Mouse (Mus musculus): Measurements from ENCODE around the gene Ccdc144b. TPM values are rescaled to one million over a fixed set of nuclear protein-coding genes. Genes with fewer than 3 reads are reported as not detected.

Ccdc144b gene
- polyA plus RNA-seq, 1 experiment from 2014 or later: not detected

DNA sequence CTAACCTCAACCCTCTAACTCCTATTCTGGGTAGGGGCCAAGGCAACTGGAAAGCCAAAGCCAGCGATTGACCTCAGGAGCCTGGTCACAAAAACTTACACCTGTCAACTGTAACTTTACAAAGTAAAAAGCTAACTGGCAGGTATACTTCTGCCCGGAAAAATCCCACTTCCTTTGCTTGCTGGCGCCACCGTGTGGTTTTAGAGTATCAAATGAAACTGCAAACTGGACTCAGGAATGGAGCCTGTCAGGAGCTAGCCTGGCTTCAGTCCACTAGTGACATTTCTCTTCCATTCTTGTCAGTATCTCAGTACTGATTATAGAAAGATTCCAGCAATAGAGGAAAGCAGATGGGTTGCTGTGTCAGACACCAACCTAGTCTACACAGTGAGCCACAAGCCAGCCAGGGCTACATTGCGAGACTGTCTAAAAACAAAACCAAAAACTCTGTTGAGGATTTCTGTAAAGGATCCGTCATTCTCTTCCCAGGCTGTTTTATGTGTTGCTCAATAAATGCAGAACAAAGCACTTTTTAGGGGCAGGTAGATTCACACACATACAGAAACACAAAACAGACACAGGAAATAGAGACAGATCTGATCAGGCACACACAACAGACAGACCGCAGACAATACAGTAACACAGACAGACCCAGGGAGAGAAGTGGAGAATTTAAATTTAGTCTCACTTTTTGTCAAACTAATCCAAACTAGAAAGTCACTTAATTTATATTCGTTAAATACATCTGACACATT is 6.9 kb upstream of the Ccdc144b start:
- H3K4me1 ChIP-seq (ENCODE audit: control insufficient read depth, low read depth, low read length): no peaks in the 10 kb centered on the region
- H3K27me3 ChIP-seq (ENCODE audit: control insufficient read depth, insufficient read depth, low read depth, low read length): peaks cover 2% of the 10 kb centered on the region; the same call in 1 of the 2 replicates
- 24% methylated on average over 8 of the region's 8 CpGs for WGBS (ENCODE audit: insufficient replicate concordance)
- no peak overlapping the region for H3K27ac ChIP-seq (ENCODE audit: low read length)
- H3K4me3 ChIP-seq (ENCODE audit: low read depth, low read length): no peak overlapping the region
- H3K36me3 ChIP-seq (ENCODE audit: control insufficient read depth, insufficient read depth): no peaks in the 10 kb centered on the region
- no peak overlapping the region for H3K9ac ChIP-seq (ENCODE audit: low read depth, low read length)
- ATAC-seq (ENCODE audit: low read depth): no peak
- 0 out of 2 replicates have a peak overlapping the region, but pooled peaks have one; percentile 3 for H3K4me2 ChIP-seq (ENCODE audit: low read depth, low read length)
- H3K9me3 ChIP-seq (replicated peaks; ENCODE audit: control insufficient read depth, low read length): no peaks in the 10 kb centered on the region

DNA sequence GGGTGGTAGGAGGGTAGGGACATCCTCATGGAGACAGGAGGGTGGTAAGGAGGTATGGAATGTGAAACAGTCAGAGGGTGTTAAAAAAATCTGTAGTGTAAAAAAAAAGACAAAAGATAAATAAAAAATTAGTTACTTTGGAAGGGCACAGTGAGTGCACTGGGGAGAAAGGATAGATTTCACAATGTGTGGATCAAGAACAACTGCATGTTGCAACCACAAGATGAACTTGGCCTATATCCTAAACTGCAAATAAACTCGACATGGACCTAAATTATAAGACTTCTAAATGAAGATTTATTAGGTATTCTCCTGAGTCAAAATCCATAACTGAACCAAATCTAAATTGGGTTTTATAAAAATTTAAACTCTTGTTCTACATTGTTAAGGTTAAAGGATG is 4.2 kb downstream of the Ccdc144b start:
- ATAC-seq (ENCODE audit: low read depth): no peak
- Histone ChIP-seq H3K4me2 (ENCODE audit: low read depth, low read length) (no peak overlapping the region), H3K27ac (ENCODE audit: low read length) (no peak overlapping the region), H3K4me1 (ENCODE audit: control insufficient read depth, low read depth, low read length) (no peaks in the 10 kb centered on the region), H3K36me3 (ENCODE audit: control insufficient read depth, insufficient read depth) (no peaks in the 10 kb centered on the region), H3K4me3 (ENCODE audit: low read depth, low read length) (no peak overlapping the region), H3K9ac (ENCODE audit: low read depth, low read length) (no peak overlapping the region), H3K9me3 (replicated peaks; ENCODE audit: control insufficient read depth, low read length) (no peaks in the 10 kb centered on the region), H3K27me3 (ENCODE audit: control insufficient read depth, insufficient read depth, low read depth, low read length) (no peaks in the 10 kb centered on the region)
- 45% methylated on average over 1 of the region's 1 CpGs for WGBS (ENCODE audit: insufficient replicate concordance)

DNA sequence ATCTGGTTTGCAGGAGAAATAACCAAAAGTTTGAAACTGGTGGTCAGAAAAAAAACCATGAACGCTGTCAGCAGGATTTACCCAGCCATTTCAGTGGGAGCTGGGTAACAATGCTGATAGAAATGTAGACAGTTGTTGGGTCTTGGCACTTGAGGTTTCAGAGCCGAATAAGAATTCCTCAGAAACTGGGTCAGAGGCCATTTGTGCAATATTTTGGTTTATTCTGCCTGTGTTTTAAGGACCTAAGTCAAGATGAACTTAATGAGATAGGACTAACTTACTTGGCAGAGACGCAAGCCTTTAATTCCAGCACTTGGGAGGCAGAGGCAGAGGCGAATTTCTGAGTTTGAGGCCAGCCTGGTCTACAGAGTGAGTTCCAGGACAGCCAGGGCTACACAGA is 8.3 kb downstream of the Ccdc144b start:
- Histone ChIP-seq H3K9ac (ENCODE audit: low read depth, low read length) (no peak overlapping the region), H3K27ac (ENCODE audit: low read length) (no peak overlapping the region), H3K27me3 (ENCODE audit: control insufficient read depth, insufficient read depth, low read depth, low read length) (no peaks in the 10 kb centered on the region), H3K9me3 (replicated peaks; ENCODE audit: control insufficient read depth, low read length) (no peaks in the 10 kb centered on the region), H3K36me3 (ENCODE audit: control insufficient read depth, insufficient read depth) (no peaks in the 10 kb centered on the region), H3K4me1 (ENCODE audit: control insufficient read depth, low read depth, low read length) (no peaks in the 10 kb centered on the region), H3K4me3 (ENCODE audit: low read depth, low read length) (no peak overlapping the region), H3K4me2 (ENCODE audit: low read depth, low read length) (no peak overlapping the region)
- ATAC-seq (ENCODE audit: low read depth): no peak
- WGBS (ENCODE audit: insufficient replicate concordance): 46% methylated on average over 4 of the region's 4 CpGs

DNA sequence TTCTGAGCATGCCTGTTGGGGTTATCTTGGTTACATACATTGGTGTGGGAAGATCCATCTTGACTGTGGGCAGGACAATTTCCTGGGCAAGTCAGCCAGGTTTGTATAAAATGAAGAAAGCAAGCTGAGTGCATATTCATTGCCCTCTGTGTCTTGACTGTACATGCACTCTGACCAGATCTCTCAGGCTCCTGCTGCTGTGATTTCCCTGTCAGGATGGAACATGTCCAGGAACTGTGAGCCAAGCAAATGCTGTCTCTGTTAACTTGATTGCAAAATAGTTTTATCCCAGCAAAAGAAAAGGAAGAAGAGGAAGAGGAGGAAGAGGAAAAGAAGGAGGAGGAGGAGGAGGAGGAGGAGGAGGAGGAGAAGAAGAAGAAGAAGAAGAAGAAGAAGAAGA is 8.8 kb downstream of the Ccdc144b start:
- no peak overlapping the region for H3K27ac ChIP-seq (ENCODE audit: low read length)
- H3K27me3 ChIP-seq (ENCODE audit: control insufficient read depth, insufficient read depth, low read depth, low read length): no peaks in the 10 kb centered on the region
- no peak overlapping the region for H3K4me2 ChIP-seq (ENCODE audit: low read depth, low read length)
- no peaks in the 10 kb centered on the region for H3K4me1 ChIP-seq (ENCODE audit: control insufficient read depth, low read depth, low read length)
- no peaks in the 10 kb centered on the region for H3K9me3 ChIP-seq (replicated peaks; ENCODE audit: control insufficient read depth, low read length)
- ATAC-seq (ENCODE audit: low read depth): no peak
- no peaks in the 10 kb centered on the region for H3K36me3 ChIP-seq (ENCODE audit: control insufficient read depth, insufficient read depth)
- no peak overlapping the region for H3K4me3 ChIP-seq (ENCODE audit: low read depth, low read length)
- no peak overlapping the region for H3K9ac ChIP-seq (ENCODE audit: low read depth, low read length)

DNA sequence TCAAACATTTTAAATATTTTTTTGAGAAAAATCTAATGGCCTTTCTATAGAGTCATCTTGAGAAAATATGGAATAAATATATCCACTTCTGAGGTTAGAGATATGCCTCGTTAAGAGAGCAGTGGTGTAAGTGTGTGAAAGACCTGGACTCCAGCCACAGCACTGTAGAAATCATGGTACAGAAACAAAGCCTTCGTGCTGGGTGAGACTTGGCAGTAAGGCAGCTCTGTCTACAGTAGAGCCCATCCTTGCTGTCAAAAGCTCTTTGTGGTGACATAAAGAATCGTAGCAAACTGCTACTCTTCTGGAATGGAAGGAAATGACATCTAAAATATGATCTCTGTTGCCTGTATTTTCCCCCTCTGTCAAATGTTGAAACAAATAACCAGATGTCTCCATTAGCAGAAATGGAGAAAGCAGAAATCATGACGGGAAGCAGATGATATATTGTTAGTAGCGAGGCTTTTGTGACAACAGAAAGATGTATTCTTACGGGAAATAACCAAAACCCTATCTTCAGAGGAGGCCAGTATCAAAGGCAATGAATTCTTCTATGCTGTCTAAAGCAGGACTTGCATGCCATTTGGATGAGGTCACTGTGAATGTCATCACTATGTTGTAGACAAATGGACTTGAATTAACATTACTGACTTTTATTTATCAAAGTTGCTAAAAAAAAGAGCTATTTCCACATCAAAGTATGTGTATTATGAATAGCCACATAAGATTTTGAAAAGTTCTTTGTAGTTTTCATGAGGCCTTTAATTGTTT is 21.4 kb downstream of the Ccdc144b start:
- Histone ChIP-seq H3K36me3 (ENCODE audit: control insufficient read depth, insufficient read depth) (no peaks in the 10 kb centered on the region), H3K9ac (ENCODE audit: low read depth, low read length) (no peak overlapping the region), H3K4me1 (ENCODE audit: control insufficient read depth, low read depth, low read length) (no peaks in the 10 kb centered on the region), H3K4me3 (ENCODE audit: low read depth, low read length) (no peak overlapping the region), H3K9me3 (replicated peaks; ENCODE audit: control insufficient read depth, low read length) (no peaks in the 10 kb centered on the region), H3K27me3 (ENCODE audit: control insufficient read depth, insufficient read depth, low read depth, low read length) (no peaks in the 10 kb centered on the region), H3K4me2 (ENCODE audit: low read depth, low read length) (no peak overlapping the region), H3K27ac (ENCODE audit: low read length) (no peak overlapping the region)
- 44% methylated on average over 6 of the region's 6 CpGs for WGBS (ENCODE audit: insufficient replicate concordance)
- no peak for ATAC-seq (ENCODE audit: low read depth)

DNA sequence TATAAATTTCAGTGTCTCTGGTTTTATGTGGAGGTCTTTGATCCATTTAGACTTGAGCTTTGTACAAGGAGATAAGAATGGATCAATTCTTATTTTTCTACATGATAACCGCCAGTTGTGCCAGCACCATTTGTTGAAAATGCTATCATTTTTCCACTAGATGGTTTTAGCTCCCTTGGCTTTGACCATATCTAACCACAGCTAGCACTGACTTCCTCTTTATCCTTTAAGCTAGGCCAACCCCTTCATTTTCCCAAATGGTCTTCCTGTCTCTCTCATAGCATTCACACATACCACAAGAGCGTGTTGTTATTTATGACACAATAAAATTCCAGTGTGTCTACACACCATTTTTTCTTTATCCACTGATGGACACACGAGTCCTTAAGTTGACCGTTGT is 23.4 kb downstream of the Ccdc144b start:
- no peak overlapping the region for H3K9ac ChIP-seq (ENCODE audit: low read depth, low read length)
- H3K36me3 ChIP-seq (ENCODE audit: control insufficient read depth, insufficient read depth): no peaks in the 10 kb centered on the region
- H3K27ac ChIP-seq (ENCODE audit: low read length): no peak overlapping the region
- no peaks in the 10 kb centered on the region for H3K27me3 ChIP-seq (ENCODE audit: control insufficient read depth, insufficient read depth, low read depth, low read length)
- no peaks in the 10 kb centered on the region for H3K4me1 ChIP-seq (ENCODE audit: control insufficient read depth, low read depth, low read length)
- no peaks in the 10 kb centered on the region for H3K9me3 ChIP-seq (replicated peaks; ENCODE audit: control insufficient read depth, low read length)
- no peak overlapping the region for H3K4me3 ChIP-seq (ENCODE audit: low read depth, low read length)
- H3K4me2 ChIP-seq (ENCODE audit: low read depth, low read length): no peak overlapping the region
- no peak for ATAC-seq (ENCODE audit: low read depth)
- 49% methylated on average over 4 of the region's 4 CpGs for WGBS (ENCODE audit: insufficient replicate concordance)

DNA sequence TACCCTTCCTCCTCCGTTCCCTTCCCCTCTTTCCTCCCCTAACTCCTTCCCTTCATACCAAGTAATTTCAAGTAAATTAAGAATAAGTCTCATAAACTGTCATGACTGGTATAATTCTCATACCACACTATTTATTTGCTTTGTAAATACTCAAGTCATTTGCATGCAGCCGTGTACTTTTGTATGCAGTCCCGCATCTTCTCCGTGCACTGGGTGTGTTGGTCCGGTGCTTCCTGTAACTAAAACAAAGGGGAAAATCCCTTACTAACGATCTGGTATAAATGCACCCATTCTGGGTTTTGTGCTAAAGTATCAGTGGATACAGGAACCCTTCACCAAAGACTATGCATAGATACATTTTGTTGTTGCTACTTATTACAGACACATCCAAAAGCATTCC is 27.6 kb downstream of the Ccdc144b start:
- 62% methylated on average over 6 of the region's 6 CpGs for WGBS (ENCODE audit: insufficient replicate concordance)
- H3K9ac ChIP-seq (ENCODE audit: low read depth, low read length): no peak overlapping the region
- no peaks in the 10 kb centered on the region for H3K27me3 ChIP-seq (ENCODE audit: control insufficient read depth, insufficient read depth, low read depth, low read length)
- ATAC-seq (ENCODE audit: low read depth): no peak
- no peaks in the 10 kb centered on the region for H3K9me3 ChIP-seq (replicated peaks; ENCODE audit: control insufficient read depth, low read length)
- no peak overlapping the region for H3K27ac ChIP-seq (ENCODE audit: low read length)
- no peaks in the 10 kb centered on the region for H3K36me3 ChIP-seq (ENCODE audit: control insufficient read depth, insufficient read depth)
- no peak overlapping the region for H3K4me3 ChIP-seq (ENCODE audit: low read depth, low read length)
- no peaks in the 10 kb centered on the region for H3K4me1 ChIP-seq (ENCODE audit: control insufficient read depth, low read depth, low read length)
- H3K4me2 ChIP-seq (ENCODE audit: low read depth, low read length): no peak overlapping the region

DNA sequence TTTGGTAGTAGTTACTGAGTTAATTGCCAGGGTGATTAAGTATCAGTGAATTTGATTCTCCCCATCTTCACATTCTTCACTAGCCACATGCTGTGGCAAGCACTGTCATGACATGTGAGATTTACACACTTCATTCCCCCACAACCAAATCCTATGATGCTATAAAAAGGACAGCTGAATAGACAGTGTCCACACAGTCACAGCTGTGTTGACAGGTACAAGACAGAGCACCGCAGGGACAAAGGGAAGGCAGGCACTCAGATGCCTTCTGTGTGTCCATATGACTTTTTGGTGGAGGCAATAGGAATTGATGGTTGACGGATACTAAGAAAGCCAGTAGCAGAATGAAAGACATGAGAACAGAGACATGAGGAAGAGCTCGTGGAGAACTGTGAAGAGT is 42.1 kb downstream of the Ccdc144b start:
- no peak overlapping the region for H3K4me3 ChIP-seq (ENCODE audit: low read depth, low read length)
- H3K27me3 ChIP-seq (ENCODE audit: control insufficient read depth, insufficient read depth, low read depth, low read length): no peaks in the 10 kb centered on the region
- H3K9ac ChIP-seq (ENCODE audit: low read depth, low read length): no peak overlapping the region
- ATAC-seq (ENCODE audit: low read depth): no peak
- H3K9me3 ChIP-seq (replicated peaks; ENCODE audit: control insufficient read depth, low read length): no peaks in the 10 kb centered on the region
- no peak overlapping the region for H3K4me2 ChIP-seq (ENCODE audit: low read depth, low read length)
- H3K27ac ChIP-seq (ENCODE audit: low read length): no peak overlapping the region
- WGBS (ENCODE audit: insufficient replicate concordance): 61% methylated on average over 3 of the region's 3 CpGs
- H3K4me1 ChIP-seq (ENCODE audit: control insufficient read depth, low read depth, low read length): no peaks in the 10 kb centered on the region
- no peaks in the 10 kb centered on the region for H3K36me3 ChIP-seq (ENCODE audit: control insufficient read depth, insufficient read depth)

DNA sequence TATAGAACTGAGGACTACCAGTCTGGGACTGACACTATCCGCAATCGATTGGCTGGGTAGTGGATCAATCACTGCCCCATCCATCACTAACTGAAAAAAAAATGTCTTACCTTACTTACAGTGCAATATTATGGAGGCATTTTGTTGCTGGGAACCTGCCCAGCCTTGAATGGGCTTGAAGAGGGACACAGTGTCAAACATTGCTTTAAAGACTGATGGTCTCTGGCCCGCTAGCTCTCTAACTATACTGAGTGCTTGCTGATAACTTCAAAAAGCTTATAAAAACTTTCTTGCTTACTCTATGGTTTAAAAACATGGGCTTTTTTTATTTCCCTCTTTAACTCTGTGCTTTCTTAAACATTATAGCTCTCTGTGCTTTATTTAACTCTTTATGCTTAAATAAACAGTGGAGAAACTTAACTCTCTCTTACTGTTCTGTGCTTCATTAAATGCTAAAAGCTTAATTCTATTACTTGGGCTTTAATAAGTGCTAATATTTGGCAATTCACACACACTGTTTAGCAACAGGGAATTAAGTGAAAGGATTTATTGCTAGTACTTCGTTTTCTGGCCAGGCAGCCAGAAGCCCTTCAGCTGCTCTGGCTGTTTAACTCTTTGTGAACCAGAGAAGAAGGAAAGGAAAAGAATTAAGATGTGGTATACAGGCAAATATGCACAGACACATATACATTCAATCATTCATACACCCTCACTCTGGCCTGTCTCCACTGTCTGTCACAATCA is 44.8 kb downstream of the Ccdc144b start:
- H3K36me3 ChIP-seq (ENCODE audit: control insufficient read depth, insufficient read depth): no peaks in the 10 kb centered on the region
- no peak overlapping the region for H3K4me3 ChIP-seq (ENCODE audit: low read depth, low read length)
- H3K27ac ChIP-seq (ENCODE audit: low read length): no peak overlapping the region
- no peak for ATAC-seq (ENCODE audit: low read depth)
- no peak overlapping the region for H3K4me2 ChIP-seq (ENCODE audit: low read depth, low read length)
- no peaks in the 10 kb centered on the region for H3K9me3 ChIP-seq (replicated peaks; ENCODE audit: control insufficient read depth, low read length)
- 60% methylated on average over 4 of the region's 4 CpGs for WGBS (ENCODE audit: insufficient replicate concordance)
- H3K27me3 ChIP-seq (ENCODE audit: control insufficient read depth, insufficient read depth, low read depth, low read length): no peaks in the 10 kb centered on the region
- H3K4me1 ChIP-seq (ENCODE audit: control insufficient read depth, low read depth, low read length): no peaks in the 10 kb centered on the region
- no peak overlapping the region for H3K9ac ChIP-seq (ENCODE audit: low read depth, low read length)

Measured in liver, embryonic 16.5 days (tissue).